Mouse (Mus musculus) lung, postnatal 0 days (tissue): ENCODE results near the gene Rufy3.

ENCODE experiments used
- CTCF ChIP-seq: IDR thresholded peaks from 2 replicates; pipeline ENCODE4 v1.5.1; 2016; ENCODE audit warnings: antibody characterized with exemption, mild to moderate bottlenecking
- EP300 ChIP-seq: IDR thresholded peaks from 2 replicates; pipeline ENCODE4 v1.6.1; 2016; ENCODE audit warnings: antibody characterized with exemption, mild to moderate bottlenecking, control low read depth

- TF ChIP-seq CTCF (no peak), EP300 (no peak)
Measured at GRCm38 (mm10) chr5:88584061-88584460, 19.2 kb downstream of the Rufy3 start.
